Mouse (Mus musculus) right cerebral cortex, postnatal 36 days (tissue): Measurements from ENCODE around the gene Cpne1.
"Not testable (repeated sequence)": the region's sequence is repeated elsewhere in the genome, so short reads cannot be mapped to it uniquely, and the experiment has no call there.

Source experiments
- DNase-seq, 2 experiments: peaks; one replicate each; pipeline ENCODE4 v3.0.0; 2022; ENCODE audit warnings: low spot score in 2 of 2, mixed read lengths in 1 of 2

Cpne1 gene

GRCm38 (mm10) chr2:156111358-156112079 is at the start of gene Cpne1, which contains the start of gene Rbm12:
Gene Cpne1, minus strand, starts transcription at chr2:156111965.
Gene Rbm12, minus strand, starts transcription at chr2:156111978.
- peak; percentile 80 to 85 for DNase-seq

- DNase-seq = no peak
Measured at GRCm38 (mm10) chr2:156151538-156151937, 39.8 kb upstream of the Cpne1 start.

- no peak for DNase-seq
Measured at GRCm38 (mm10) chr2:156147316-156147915, 35.7 kb upstream of the Cpne1 start.

GRCm38 (mm10) chr2:156146272-156146989 is 34.7 kb upstream of the Cpne1 start:
- no peak for DNase-seq

- DNase-seq = no peak
Measured at GRCm38 (mm10) chr2:156145486-156146130, 33.8 kb upstream of the Cpne1 start.

GRCm38 (mm10) chr2:156143953-156144724 is 32.4 kb upstream of the Cpne1 start, which contains the start of the genes Romo1 and Nfs1:
Gene Romo1, plus strand, starts transcription at chr2:156144039.
Gene Nfs1, minus strand, starts transcription at chr2:156144186.
- peak; percentile 87 to 89 for DNase-seq

- no peak for DNase-seq
Measured at GRCm38 (mm10) chr2:156143367-156143766, 31.6 kb upstream of the Cpne1 start.

- no peak for DNase-seq
Measured at GRCm38 (mm10) chr2:156142820-156143219, 31.1 kb upstream of the Cpne1 start.

GRCm38 (mm10) chr2:156135695-156136094 is 23.9 kb upstream of the Cpne1 start:
- no peak for DNase-seq

- DNase-seq = no peak
Measured at GRCm38 (mm10) chr2:156134161-156134560, 22.4 kb upstream of the Cpne1 start.

- no peak for DNase-seq
Measured at GRCm38 (mm10) chr2:156126992-156127391, 15.2 kb upstream of the Cpne1 start, which contains the start of gene Gm28036. Gene Gm28036, minus strand, starts transcription at chr2:156127092.

- no peak for DNase-seq
Measured at GRCm38 (mm10) chr2:156123731-156124130, 12.0 kb upstream of the Cpne1 start.

- no peak for DNase-seq
Measured at GRCm38 (mm10) chr2:156119566-156119965, 7.8 kb upstream of the Cpne1 start.

GRCm38 (mm10) chr2:156112080-156112423 is 287 bp upstream of the Cpne1 start:
- not testable (repeated sequence) for DNase-seq

GRCm38 (mm10) chr2:156110627-156111357 is 973 bp downstream of the Cpne1 start:
- DNase-seq = no peak

- DNase-seq = no peak
Measured at GRCm38 (mm10) chr2:156091926-156092325, 19.8 kb downstream of the Cpne1 start.

- DNase-seq = no peak
Measured at GRCm38 (mm10) chr2:156089799-156090198, 22.0 kb downstream of the Cpne1 start.

- DNase-seq = no peak
Measured at GRCm38 (mm10) chr2:156087391-156088110, 24.2 kb downstream of the Cpne1 start.

- DNase-seq = no peak
Measured at GRCm38 (mm10) chr2:156084541-156084940, 27.2 kb downstream of the Cpne1 start.

GRCm38 (mm10) chr2:156080391-156080790 is 31.4 kb downstream of the Cpne1 start:
- DNase-seq = no peak
